Mouse (Mus musculus) midbrain, postnatal 0 days (tissue): Measurements from ENCODE around the gene St7. TPM values are rescaled to one million over a fixed set of nuclear protein-coding genes. Genes with fewer than 3 reads are reported as not detected.

ENCODE experiments used
- ATAC-seq: fragments of 200-750 bp; cut with Nextera tagmentation; 2 replicates; pipeline ENCODE4 v1.8.0; 2017; ENCODE audit warnings: moderate number of reproducible peaks, mild to moderate bottlenecking, moderate TSS enrichment, moderate library complexity; ENCODE audit not compliant: low FRiP score
- DNase-seq: peaks from one replicate; pipeline ENCODE4 v3.0.0-alpha.2; 2015; ENCODE audit warnings: low spot score
- H3K27ac ChIP-seq: fragments of 300-500 bp; sonication (generic); 2 replicates; pipeline ENCODE4 v1.5.1; 2014; ENCODE audit warnings: low read depth, mild to moderate bottlenecking, low read length, mixed read lengths
- H3K27me3 ChIP-seq: fragments of 300-500 bp; sonication (generic); 2 replicates; pipeline ENCODE4 v1.6.1; 2014; ENCODE audit warnings: low read length, control low read depth, mixed read lengths; ENCODE audit not compliant: insufficient read depth
- H3K36me3 ChIP-seq: fragments of 300-500 bp; sonication (generic); 2 replicates; pipeline ENCODE4 v1.6.1; 2014; ENCODE audit warnings: low read length, control low read depth, mixed read lengths; ENCODE audit not compliant: insufficient read depth
- H3K4me1 ChIP-seq: fragments of 300-500 bp; sonication (generic); 2 replicates; pipeline ENCODE4 v1.6.1; 2014; ENCODE audit warnings: mild to moderate bottlenecking, control low read depth, antibody characterized with exemption, low read length, mixed read lengths; ENCODE audit not compliant: insufficient read depth
- H3K4me2 ChIP-seq: fragments of 300-500 bp; sonication (generic); 2 replicates; pipeline ENCODE4 v1.6.1; 2014; ENCODE audit warnings: low read depth, mild to moderate bottlenecking, low read length, mixed read lengths; ENCODE audit not compliant: poor library complexity, severe bottlenecking
- H3K4me3 ChIP-seq: fragments of 300-500 bp; sonication (generic); 2 replicates; pipeline ENCODE4 v1.5.1; 2014; ENCODE audit warnings: low read depth, mild to moderate bottlenecking, low read length, moderate library complexity
- H3K9ac ChIP-seq: fragments of 300-500 bp; sonication (generic); replicated peaks from 2 replicates; pipeline ENCODE4 v1.6.1; 2014; ENCODE audit warnings: mild to moderate bottlenecking, low read length, moderate library complexity, mixed read lengths; ENCODE audit not compliant: poor library complexity, severe bottlenecking
- H3K9me3 ChIP-seq: fragments of 300-500 bp; sonication (generic); 2 replicates; pipeline ENCODE4 v1.6.1; 2016; ENCODE audit warnings: low read length, control low read depth
- CTCF ChIP-seq: IDR thresholded peaks from 2 replicates; pipeline ENCODE4 v1.5.1; 2016; ENCODE audit warnings: antibody characterized with exemption, mild to moderate bottlenecking
- WGBS: fragments of 180-500 bp; shearing (Covaris S2); extraction: QIAGEN DNeasy Blood & Tissue Kit; methylation state at CpG from one replicate; pipeline ENCODE4 v1.1.7; 2014; 5-methylcytosine and 5-hydroxymethylcytosine counted together
- polyA plus RNA-seq: library from polyadenylated mRNA; unstranded; fragments of >200 nt; fragmentation: Nextera tagmentation; extraction: Ambion mirVana; gene quantifications from 2 replicates; pipeline ENCODE4 v1.2.1, GENCODE M21; 2015
- total RNA-seq: library from RNA; depleted of rRNA; stranded (reverse); fragments of >200 nt; gene quantifications from 2 replicates; pipeline ENCODE4 v1.2.3, GENCODE M21; 2014; rRNA removed

Gene St7
- total and polyA plus RNA-seq, 2 experiments from 2014 or later: 39.4 to 69.5 TPM

DNA sequence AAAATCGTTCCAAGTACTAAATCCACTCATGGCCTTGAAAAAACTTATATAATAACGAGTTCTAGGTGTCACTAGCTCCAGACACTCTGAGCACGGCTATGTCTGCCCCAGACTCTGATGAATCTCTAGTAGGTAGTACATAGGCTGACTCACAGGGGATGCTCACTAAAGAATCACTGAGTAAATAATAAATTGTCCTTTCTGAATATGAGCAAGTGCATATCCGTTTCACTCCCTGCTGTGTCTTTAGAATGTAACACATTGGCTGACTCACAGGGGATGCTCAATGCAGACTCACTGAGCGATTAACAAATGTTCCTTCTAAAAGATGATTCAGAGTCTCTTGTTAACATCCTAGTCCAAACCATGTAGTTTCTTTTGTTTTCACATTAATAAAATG lies 285.6 kb downstream of the St7 start:
- H3K27ac ChIP-seq: no peak overlapping the region
- no peaks in the 10 kb centered on the region for H3K27me3 ChIP-seq
- 79% methylated on average over 5 of the region's 5 CpGs for WGBS
- no peak for DNase-seq
- H3K36me3 ChIP-seq: no peaks in the 10 kb centered on the region
- no peak overlapping the region for H3K9ac ChIP-seq
- no peak for ATAC-seq
- no peaks in the 10 kb centered on the region for H3K9me3 ChIP-seq
- H3K4me3 ChIP-seq: no peak overlapping the region
- H3K4me1 ChIP-seq: no peaks in the 10 kb centered on the region
- TF ChIP-seq CTCF: no peak
- no peak overlapping the region for H3K4me2 ChIP-seq

GRCm38 (mm10) chr6:17978881-17979280 lies 286.1 kb downstream of the St7 start:
- Histone ChIP-seq H3K36me3 (no peaks in the 10 kb centered on the region), H3K4me3 (no peak overlapping the region), H3K9me3 (no peaks in the 10 kb centered on the region), H3K27me3 (no peaks in the 10 kb centered on the region), H3K4me2 (no peak overlapping the region), H3K9ac (no peak overlapping the region), H3K27ac (no peak overlapping the region), H3K4me1 (no peaks in the 10 kb centered on the region)
- no peak for TF ChIP-seq CTCF
- DNase-seq (no peak), ATAC-seq (no peak)
- 89% methylated on average over 3 of the region's 3 CpGs for WGBS

- WGBS: 74% methylated on average over 1 of the region's 1 CpGs
- H3K9me3 ChIP-seq: no peaks in the 10 kb centered on the region
Observed at GRCm38 (mm10) chr6:17979361-17979760, 286.6 kb downstream of the St7 start.

DNA sequence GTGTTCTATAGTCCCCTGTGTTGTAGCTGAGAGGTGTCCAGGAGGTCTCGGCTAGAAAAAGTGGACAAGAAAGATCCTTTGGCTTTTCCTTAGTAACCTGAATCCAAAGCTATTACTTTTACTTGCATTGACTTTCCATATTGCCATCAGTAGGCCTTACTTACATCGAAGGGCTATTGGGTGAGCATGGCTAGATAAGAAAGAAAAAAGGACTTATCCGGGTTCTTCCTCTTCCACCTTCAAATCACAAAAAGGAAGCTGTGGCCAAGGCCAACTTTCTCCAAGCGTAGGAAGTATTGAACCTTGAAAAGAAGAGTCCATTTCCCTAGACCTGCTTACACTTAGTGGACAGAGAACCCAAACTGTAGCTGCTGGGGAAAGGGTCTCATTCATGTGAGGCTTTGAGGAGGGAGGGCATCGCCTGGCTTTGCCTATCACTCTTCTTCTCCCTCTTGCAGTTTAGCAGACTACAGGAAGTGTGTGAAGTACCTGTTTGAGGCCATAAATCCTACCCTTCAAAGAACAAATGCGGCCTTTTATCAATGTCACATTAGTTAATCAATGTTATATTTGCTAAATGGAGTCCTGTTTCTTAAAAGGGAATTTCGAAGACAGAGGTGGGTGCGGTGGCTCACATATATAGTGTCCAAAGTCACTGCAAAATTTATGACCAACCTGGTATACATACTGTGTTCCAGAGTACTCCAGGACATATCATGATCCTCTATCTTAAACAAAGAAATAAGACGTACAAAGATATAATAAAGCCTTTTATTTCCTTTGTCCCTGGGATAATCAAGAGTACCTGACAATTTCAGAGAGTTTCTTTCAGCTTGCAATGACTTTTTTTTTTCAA lies 297.7 kb downstream of the St7 start:
- Histone ChIP-seq H3K4me1 (no peaks in the 10 kb centered on the region), H3K27ac (no peak overlapping the region), H3K9ac (no peak overlapping the region), H3K4me2 (no peak overlapping the region), H3K9me3 (no peaks in the 10 kb centered on the region), H3K4me3 (no peak overlapping the region), H3K36me3 (no peaks in the 10 kb centered on the region), H3K27me3 (no peaks in the 10 kb centered on the region)
- no peak for ATAC-seq
- TF ChIP-seq CTCF: no peak
- no peak for DNase-seq
- WGBS: 95% methylated on average over 9 of the region's 9 CpGs

More at GRCm38 (mm10) chr6:17979361-17979760, 286.6 kb downstream of the St7 start:
- no peak overlapping the region for H3K9ac ChIP-seq
- ATAC-seq (no peak), DNase-seq (no peak)
- no peak overlapping the region for H3K4me2 ChIP-seq
- no peak overlapping the region for H3K27ac ChIP-seq
- H3K36me3 ChIP-seq: no peaks in the 10 kb centered on the region
- no peaks in the 10 kb centered on the region for H3K4me1 ChIP-seq
- TF ChIP-seq CTCF: no peak
- H3K27me3 ChIP-seq: no peaks in the 10 kb centered on the region
- H3K4me3 ChIP-seq: no peak overlapping the region

DNA sequence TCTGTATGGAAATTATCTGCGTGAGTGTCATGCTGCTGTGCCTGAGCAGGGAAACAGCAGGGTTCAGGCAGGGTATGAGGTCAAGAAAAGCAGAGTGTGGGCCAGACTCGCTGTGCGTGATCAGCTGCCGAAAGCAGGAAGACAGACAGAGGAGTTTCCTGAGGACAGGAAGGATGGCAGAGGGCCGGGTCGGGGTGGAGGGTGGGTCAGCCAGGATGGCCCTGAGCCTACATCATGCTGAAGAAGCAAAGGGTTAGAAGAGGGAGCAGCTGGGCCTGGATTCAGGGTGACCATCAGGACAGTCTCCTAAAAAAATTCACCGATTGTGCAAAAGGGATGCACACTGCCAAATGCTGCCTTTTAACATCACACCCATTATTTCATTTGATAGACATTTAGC lies 298.9 kb downstream of the St7 start:
- Histone ChIP-seq H3K9me3 (no peaks in the 10 kb centered on the region), H3K27ac (no peak overlapping the region), H3K4me1 (no peaks in the 10 kb centered on the region), H3K9ac (no peak overlapping the region), H3K27me3 (no peaks in the 10 kb centered on the region), H3K36me3 (no peaks in the 10 kb centered on the region), H3K4me3 (no peak overlapping the region), H3K4me2 (no peak overlapping the region)
- 70% methylated on average over 7 of the region's 7 CpGs for WGBS
- no peak for TF ChIP-seq CTCF
- no peak for DNase-seq
- no peak for ATAC-seq

Other genes with a start within 250 kb of the St7 start
- 3.0 and 3.2 TPM in 2 replicates for gene Met, start 229.1 kb upstream of the St7 start, total RNA-seq
- 0.46 and 0.47 TPM in 2 replicates for gene Met, start 229.1 kb upstream of the St7 start, polyA plus RNA-seq
- gene Capza2, start 56.7 kb upstream of the St7 start, total RNA-seq: 136 and 173 TPM in 2 replicates
- gene Capza2, start 56.7 kb upstream of the St7 start, polyA plus RNA-seq: 233 and 235 TPM in 2 replicates